Mouse (Mus musculus) hindbrain, embryonic 14.5 days (tissue): Measurements from ENCODE around the gene Abcg4. TPM values are rescaled to one million over a fixed set of nuclear protein-coding genes. Genes with fewer than 3 reads are reported as not detected.

Source experiments
- ATAC-seq: fragments of 200-750 bp; cut with Nextera tagmentation; 2 replicates; pipeline ENCODE4 v1.8.0; 2017; ENCODE audit warnings: moderate number of reproducible peaks, mild to moderate bottlenecking, moderate TSS enrichment, moderate library complexity; ENCODE audit not compliant: low FRiP score
- DNase-seq: peaks from one replicate; pipeline ENCODE4 v3.0.0-alpha.2; 2015; ENCODE audit warnings: low spot score
- H3K27ac ChIP-seq: fragments of 300-500 bp; sonication (generic); 2 replicates; pipeline ENCODE4 v1.5.1; 2014; ENCODE audit warnings: mild to moderate bottlenecking, moderate library complexity
- H3K27me3 ChIP-seq: fragments of 300-500 bp; sonication (generic); 2 replicates; pipeline ENCODE4 v1.6.1; 2014; ENCODE audit warnings: mild to moderate bottlenecking, low read length, mixed read lengths; ENCODE audit not compliant: control insufficient read depth, insufficient read depth
- H3K36me3 ChIP-seq: fragments of 300-500 bp; sonication (generic); replicated peaks from 2 replicates; pipeline ENCODE4 v1.6.1; 2014; ENCODE audit not compliant: control insufficient read depth, insufficient read depth
- H3K4me1 ChIP-seq: fragments of 300-500 bp; sonication (generic); replicated peaks from 2 replicates; pipeline ENCODE4 v1.6.1; 2014; ENCODE audit warnings: antibody characterized with exemption, low read length, mixed read lengths; ENCODE audit not compliant: control insufficient read depth, insufficient read depth
- H3K4me2 ChIP-seq: fragments of 300-500 bp; sonication (generic); replicated peaks from 2 replicates; pipeline ENCODE4 v1.6.1; 2014; ENCODE audit warnings: mild to moderate bottlenecking, moderate library complexity
- H3K4me3 ChIP-seq: fragments of 300-500 bp; sonication (generic); replicated peaks from 2 replicates; pipeline ENCODE4 v1.5.1; 2014; ENCODE audit warnings: mild to moderate bottlenecking, low read length
- H3K9ac ChIP-seq: fragments of 300-500 bp; sonication (generic); 2 replicates; pipeline ENCODE4 v1.6.1; 2014
- H3K9me3 ChIP-seq: fragments of 300-500 bp; sonication (generic); 2 replicates; pipeline ENCODE4 v1.6.1; 2016; ENCODE audit warnings: low read length; ENCODE audit not compliant: control insufficient read depth
- WGBS: fragments of 180-500 bp; shearing (Covaris S2); extraction: QIAGEN DNeasy Blood & Tissue Kit; methylation state at CpG from one replicate; pipeline ENCODE4 v1.1.7; 2014; 5-methylcytosine and 5-hydroxymethylcytosine counted together
- polyA plus RNA-seq: library from polyadenylated mRNA; unstranded; fragments of >200 nt; fragmentation: Nextera tagmentation; extraction: Ambion mirVana; gene quantifications from 2 replicates; pipeline ENCODE4 v1.2.1, GENCODE M21; 2014

Gene Abcg4
- polyA plus RNA-seq, 1 experiment from 2014 or later: 21.7 TPM

DNA sequence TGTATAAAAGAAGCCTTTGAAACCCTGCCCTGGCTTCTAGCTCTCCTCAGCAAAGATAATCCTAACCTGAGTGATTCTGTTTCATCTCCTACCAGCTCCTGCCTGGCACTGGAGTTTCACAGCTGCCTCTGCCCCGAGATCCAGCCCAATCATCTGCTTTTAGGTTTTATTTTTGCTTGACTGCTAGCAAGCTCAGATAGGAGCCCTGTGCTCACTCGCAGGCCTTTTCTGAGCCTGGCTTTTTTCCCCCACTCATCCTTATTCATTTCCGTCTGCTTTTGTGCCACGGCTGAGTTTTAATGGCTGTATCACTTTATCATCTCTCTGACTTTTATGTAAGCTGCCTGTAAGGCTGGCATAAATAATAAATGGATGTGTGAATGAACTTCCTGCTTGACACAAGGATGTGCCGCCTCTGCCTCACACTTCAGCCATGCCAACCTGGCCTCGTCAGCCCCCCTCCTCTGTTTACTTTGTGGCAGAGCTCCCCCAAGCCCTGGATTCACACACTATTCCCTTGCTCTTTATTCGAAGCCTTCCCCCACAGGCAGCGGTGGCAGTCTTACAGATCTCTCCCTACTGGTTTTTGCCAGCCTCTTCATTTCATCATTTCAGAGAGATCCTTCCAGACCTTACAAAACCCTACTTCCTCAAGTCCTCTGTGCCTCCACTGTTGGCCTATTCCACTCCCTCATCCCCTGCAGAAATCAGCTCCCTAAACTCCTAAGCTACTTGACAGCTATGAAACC is 21.8 kb downstream of the Abcg4 start:
- DNase-seq (no peak), ATAC-seq (no peak)
- Histone ChIP-seq H3K4me1 (peaks cover 12% of the 10 kb centered on the region; the same call in 1 of the 2 replicates), H3K27ac (peak overlapping the region; percentile 57; the same call in 1 of the 2 replicates), H3K4me2 (no peak overlapping the region), H3K9me3 (no peaks in the 10 kb centered on the region; the same call in 1 of the 2 replicates), H3K4me3 (no peak overlapping the region), H3K36me3 (no peaks in the 10 kb centered on the region), H3K9ac (no peak overlapping the region; the same call in 1 of the 2 replicates), H3K27me3 (no peaks in the 10 kb centered on the region)
- WGBS: 60% methylated on average over 8 of the region's 8 CpGs

GRCm38 (mm10) chr9:44261388-44261787 is 27.0 kb downstream of the Abcg4 start:
- Histone ChIP-seq H3K9ac (no peak overlapping the region), H3K27ac (no peak overlapping the region), H3K27me3 (no peaks in the 10 kb centered on the region), H3K4me3 (no peak overlapping the region), H3K9me3 (no peaks in the 10 kb centered on the region), H3K36me3 (no peaks in the 10 kb centered on the region), H3K4me1 (0 out of 2 replicates have a peak, but pooled peaks cover 8% of the 10 kb centered on the region), H3K4me2 (no peak overlapping the region)
- no peak for DNase-seq
- WGBS: 81% methylated on average over 14 of the region's 14 CpGs
- no peak for ATAC-seq

GRCm38 (mm10) chr9:44259014-44259413 is 29.4 kb downstream of the Abcg4 start:
- no peak for ATAC-seq
- no peak overlapping the region for H3K27ac ChIP-seq
- H3K36me3 ChIP-seq: no peaks in the 10 kb centered on the region
- H3K4me2 ChIP-seq: no peak overlapping the region
- no peak overlapping the region for H3K9ac ChIP-seq
- H3K27me3 ChIP-seq: no peaks in the 10 kb centered on the region
- 70% methylated on average over 10 of the region's 10 CpGs for WGBS
- no peaks in the 10 kb centered on the region for H3K9me3 ChIP-seq
- no peak overlapping the region for H3K4me3 ChIP-seq
- peaks cover 16% of the 10 kb centered on the region for H3K4me1 ChIP-seq
- no peak for DNase-seq

DNA sequence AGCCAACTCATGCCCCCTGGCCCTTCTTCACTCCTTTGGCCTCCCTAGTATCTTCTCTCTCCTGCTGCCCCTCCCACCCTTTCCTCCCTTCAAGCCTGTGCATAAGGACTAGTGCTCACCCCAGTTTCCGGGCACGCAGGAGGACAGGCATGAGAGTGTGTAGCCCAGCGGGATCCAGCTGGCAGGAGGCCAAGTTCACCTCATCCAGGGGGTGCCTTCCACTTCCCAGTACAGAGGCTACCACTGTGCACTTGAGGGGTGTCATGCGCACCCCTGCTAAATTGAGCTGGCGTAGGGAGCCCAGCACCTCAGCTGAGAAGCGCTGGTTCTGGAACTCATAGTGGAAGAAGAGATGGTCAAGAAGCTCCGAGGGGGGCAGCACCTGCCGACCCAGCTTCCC is 32.2 kb downstream of the Abcg4 start:
- H3K27me3 ChIP-seq: no peaks in the 10 kb centered on the region
- no peaks in the 10 kb centered on the region for H3K9me3 ChIP-seq
- DNase-seq (no peak), ATAC-seq (no peak)
- no peak overlapping the region for H3K4me3 ChIP-seq
- no peak overlapping the region for H3K9ac ChIP-seq
- H3K4me1 ChIP-seq: peaks cover 28% of the 10 kb centered on the region
- H3K36me3 ChIP-seq: no peaks in the 10 kb centered on the region
- H3K27ac ChIP-seq: no peak overlapping the region
- WGBS: 86% methylated on average over 8 of the region's 8 CpGs
- H3K4me2 ChIP-seq: no peak overlapping the region

- ATAC-seq: peak; percentile 27; the same call in 1 of the 2 replicates
- Histone ChIP-seq H3K27me3 (no peaks in the 10 kb centered on the region), H3K27ac (peak overlapping the region; percentile 73), H3K9me3 (no peaks in the 10 kb centered on the region), H3K36me3 (no peaks in the 10 kb centered on the region), H3K4me2 (no peak overlapping the region), H3K4me3 (no peak overlapping the region), H3K4me1 (peaks cover 31% of the 10 kb centered on the region), H3K9ac (no peak overlapping the region)
- 45% methylated on average over 6 of the region's 6 CpGs for WGBS
- no peak for DNase-seq
Observed at GRCm38 (mm10) chr9:44255136-44255521, 33.3 kb downstream of the Abcg4 start.

DNA sequence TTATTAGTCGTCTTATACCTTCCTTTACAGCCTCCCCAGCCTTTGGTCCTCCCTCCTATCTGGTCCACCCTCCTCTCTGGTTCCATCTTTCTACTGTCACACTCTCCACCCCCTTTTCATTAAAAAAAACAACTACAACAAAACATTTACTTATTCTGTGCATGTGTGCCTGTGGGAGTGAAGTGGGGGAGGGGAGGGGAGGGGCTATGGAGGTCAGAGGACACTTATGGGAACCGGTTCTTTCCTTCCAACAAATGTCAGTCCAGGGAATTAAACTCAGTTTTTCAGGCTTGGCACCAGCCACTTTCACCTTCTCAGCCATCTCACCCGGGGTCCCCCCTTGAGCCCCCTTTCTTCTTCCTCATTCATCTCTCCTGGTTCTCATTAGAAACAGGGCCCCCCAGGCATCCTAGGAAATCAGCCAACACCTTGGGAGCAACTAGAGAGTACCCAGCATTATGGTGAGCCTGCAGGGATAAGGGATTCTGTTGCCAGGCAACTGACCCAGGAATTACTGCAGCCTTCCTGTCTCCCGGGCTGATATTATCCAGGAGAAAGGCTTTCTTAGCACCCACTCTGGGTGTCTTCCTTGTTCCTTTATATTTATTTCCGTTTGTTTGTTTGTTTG is 33.8 kb downstream of the Abcg4 start:
- H3K4me3 ChIP-seq: no peak overlapping the region
- 7% methylated on average over 5 of the region's 5 CpGs for WGBS
- H3K9me3 ChIP-seq: no peaks in the 10 kb centered on the region
- ATAC-seq (peak; percentile 69; the same call in 1 of the 2 replicates), DNase-seq (peak; percentile 57)
- peak overlapping the region; percentile 73 for H3K27ac ChIP-seq
- no peaks in the 10 kb centered on the region for H3K27me3 ChIP-seq
- H3K4me2 ChIP-seq: no peak overlapping the region; the same call in 1 of the 2 replicates
- peaks cover 32% of the 10 kb centered on the region for H3K4me1 ChIP-seq
- no peaks in the 10 kb centered on the region for H3K36me3 ChIP-seq
- H3K9ac ChIP-seq: no peak overlapping the region

DNA sequence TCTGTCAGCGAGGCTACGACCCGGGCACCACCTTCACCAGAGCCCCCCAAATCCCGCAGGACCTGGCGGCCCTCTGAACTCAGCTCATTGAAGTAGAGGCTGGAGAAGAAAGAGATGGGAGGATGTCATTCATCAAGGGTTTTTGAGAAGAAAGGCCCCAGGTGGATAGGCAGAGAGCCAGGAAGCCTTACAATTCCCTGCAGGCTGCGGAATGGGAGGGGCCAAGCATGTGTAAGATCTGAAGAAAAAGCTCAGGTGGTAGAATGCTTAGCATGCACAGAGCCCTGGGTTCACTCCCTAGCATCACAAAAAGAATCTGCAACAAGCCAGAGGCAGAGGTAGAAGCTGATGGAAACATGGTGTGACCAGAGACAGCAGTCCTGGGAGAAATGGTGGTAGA is 35.0 kb downstream of the Abcg4 start:
- no peak for ATAC-seq
- Histone ChIP-seq H3K9ac (no peak overlapping the region), H3K4me2 (no peak overlapping the region), H3K36me3 (no peaks in the 10 kb centered on the region), H3K4me1 (peaks cover 32% of the 10 kb centered on the region), H3K4me3 (no peak overlapping the region), H3K27me3 (no peaks in the 10 kb centered on the region), H3K9me3 (no peaks in the 10 kb centered on the region), H3K27ac (peak overlapping the region; percentile 63; the same call in 1 of the 2 replicates)
- 79% methylated on average over 6 of the region's 6 CpGs for WGBS
- DNase-seq: no peak

DNA sequence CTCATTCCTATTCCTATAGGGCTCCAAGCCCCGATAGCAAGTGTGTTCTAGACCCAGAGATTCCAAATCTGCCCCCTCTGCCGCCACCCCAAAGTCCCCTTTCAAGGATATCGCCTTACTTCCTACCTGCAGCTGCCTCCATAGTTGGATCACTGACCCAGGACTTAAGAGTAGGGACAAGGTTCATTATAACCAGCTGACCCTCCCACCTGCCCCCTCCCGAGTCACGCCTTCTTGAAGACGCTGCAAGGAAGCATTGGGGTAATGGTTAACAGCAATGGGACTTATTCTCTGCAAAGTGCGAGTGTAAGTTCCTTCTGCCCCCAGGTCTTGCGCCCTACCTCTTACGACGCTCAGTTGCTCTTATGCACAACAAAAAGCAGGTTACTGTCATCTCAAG is 37.1 kb downstream of the Abcg4 start, which contains the start of gene Pdzd3:
Pdzd3 (minus strand) TSS at position 158 of the 400 bp plus-strand sequence.
- Histone ChIP-seq H3K4me1 (peaks cover 32% of the 10 kb centered on the region), H3K4me3 (no peak within 1 kb of the TSS), H3K9me3 (no peaks in the 10 kb centered on the region), H3K27ac (no peak within 1 kb of the TSS), H3K9ac (no peak within 1 kb of the TSS), H3K4me2 (no peak within 1 kb of the TSS), H3K36me3 (no peaks in the 10 kb centered on the region), H3K27me3 (no peaks in the 10 kb centered on the region)
- DNase-seq (no peak), ATAC-seq (no peak)
- 86% methylated on average over 10 of the region's 10 CpGs for WGBS

DNA sequence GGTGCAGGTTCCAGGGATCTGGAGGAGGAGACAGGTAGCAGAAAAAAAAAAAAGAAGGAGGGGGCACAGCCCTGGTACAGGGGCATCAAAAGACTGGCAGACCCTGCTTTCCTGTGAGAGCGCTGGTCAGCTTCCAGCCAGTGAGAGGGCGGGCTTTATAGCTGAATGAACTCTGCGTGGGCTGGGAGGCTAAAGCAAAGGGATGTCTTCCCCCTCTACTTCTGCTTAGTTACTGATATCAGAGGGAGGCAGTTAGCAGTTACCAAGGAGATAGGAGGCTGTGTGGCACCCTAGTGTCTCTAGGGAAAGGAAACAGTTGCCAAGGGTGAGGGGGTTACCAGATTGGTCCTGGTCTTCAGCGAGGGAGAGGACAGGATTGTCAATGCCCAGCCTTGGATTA is 38.0 kb downstream of the Abcg4 start:
- 36% methylated on average over 4 of the region's 4 CpGs for WGBS

More for the DNA sequence above, 38.0 kb downstream of the Abcg4 start:
- Histone ChIP-seq H3K27ac (no peak overlapping the region), H3K9ac (no peak overlapping the region), H3K9me3 (no peaks in the 10 kb centered on the region), H3K27me3 (no peaks in the 10 kb centered on the region), H3K36me3 (no peaks in the 10 kb centered on the region), H3K4me3 (no peak overlapping the region), H3K4me1 (peaks cover 29% of the 10 kb centered on the region), H3K4me2 (no peak overlapping the region)
- ATAC-seq (no peak), DNase-seq (no peak)
